Mouse (Mus musculus) kidney, postnatal 0 days (tissue): ENCODE measurements around the gene Tas2r125. TPM values are rescaled to one million over a fixed set of nuclear protein-coding genes. Genes with fewer than 3 reads are reported as not detected.
"Not testable (repeated sequence)": the region's sequence is repeated elsewhere in the genome, so short reads cannot be mapped to it uniquely, and the experiment has no call there.

Source experiments
- ATAC-seq: fragments of 200-750 bp; cut with Nextera tagmentation; replicated peaks from 2 replicates; pipeline ENCODE4 v1.8.0; 2017; ENCODE audit warnings: low read depth, moderate number of reproducible peaks, moderate TSS enrichment, moderate library complexity; ENCODE audit not compliant: low FRiP score
- DNase-seq: peaks from one replicate; pipeline ENCODE4 v3.0.0-alpha.2; 2016; ENCODE audit warnings: low spot score
- H3K27ac ChIP-seq: fragments of 300-500 bp; sonication (generic); 2 replicates; pipeline ENCODE4 v1.5.1; 2014; ENCODE audit warnings: mild to moderate bottlenecking
- H3K27me3 ChIP-seq: fragments of 300-500 bp; sonication (generic); 2 replicates; pipeline ENCODE4 v1.6.1; 2014; ENCODE audit warnings: low read length, mixed read lengths; ENCODE audit not compliant: insufficient read depth
- H3K36me3 ChIP-seq: fragments of 300-500 bp; sonication (generic); 2 replicates; pipeline ENCODE4 v1.6.1; 2014; ENCODE audit warnings: low read length, mixed read lengths; ENCODE audit not compliant: insufficient read depth
- H3K4me1 ChIP-seq: fragments of 300-500 bp; sonication (generic); replicated peaks from 2 replicates; pipeline ENCODE4 v1.6.1; 2014; ENCODE audit warnings: antibody characterized with exemption, low read length, mixed read lengths; ENCODE audit not compliant: insufficient read depth
- H3K4me2 ChIP-seq: fragments of 300-500 bp; sonication (generic); 2 replicates; pipeline ENCODE4 v1.6.1; 2014; ENCODE audit warnings: mild to moderate bottlenecking, low read length, moderate library complexity, mixed read lengths
- H3K4me3 ChIP-seq: fragments of 300-500 bp; sonication (generic); replicated peaks from 2 replicates; pipeline ENCODE4 v1.5.1; 2014; ENCODE audit warnings: low read depth, low read length
- H3K9ac ChIP-seq: fragments of 300-500 bp; sonication (generic); 2 replicates; pipeline ENCODE4 v1.6.1; 2014; ENCODE audit warnings: low read depth, low read length
- H3K9me3 ChIP-seq: fragments of 300-500 bp; sonication (generic); replicated peaks from 2 replicates; pipeline ENCODE4 v1.6.1; 2016; ENCODE audit warnings: low read length, inconsistent platforms, mixed read lengths
- CTCF ChIP-seq: IDR thresholded peaks from 2 replicates; pipeline ENCODE4 v1.5.1; 2016; ENCODE audit warnings: antibody characterized with exemption, low read depth, mild to moderate bottlenecking, moderate library complexity
- WGBS: fragments of 180-500 bp; shearing (Covaris S2); extraction: QIAGEN DNeasy Blood & Tissue Kit; methylation state at CpG from one replicate; pipeline ENCODE4 v1.1.7; 2014; 5-methylcytosine and 5-hydroxymethylcytosine counted together
- polyA plus RNA-seq: library from polyadenylated mRNA; unstranded; fragments of >200 nt; fragmentation: Nextera tagmentation; extraction: Ambion mirVana; gene quantifications from 2 replicates; pipeline ENCODE4 v1.2.1, GENCODE M21; 2015

Gene Tas2r125
- not detected in 2 replicates for polyA plus RNA-seq

- Histone ChIP-seq H3K27ac (no peak within 1 kb of the TSS), H3K4me1 (no peaks in the 10 kb centered on the region), H3K9ac (no peak within 1 kb of the TSS), H3K36me3 (no peaks in the 10 kb centered on the region), H3K4me3 (no peak within 1 kb of the TSS), H3K9me3 (no peaks in the 10 kb centered on the region), H3K4me2 (no peak within 1 kb of the TSS), H3K27me3 (no peaks in the 10 kb centered on the region)
- no peak for TF ChIP-seq CTCF
- WGBS, result 89% methylated on average over 3 of the region's 3 CpGs
- DNase-seq (no peak), ATAC-seq (no peak)
Measured at GRCm38 (mm10) chr6:132909351-132909750, at the start of gene Tas2r125. Tas2r125 (plus strand) TSS chr6:132909651.

DNA sequence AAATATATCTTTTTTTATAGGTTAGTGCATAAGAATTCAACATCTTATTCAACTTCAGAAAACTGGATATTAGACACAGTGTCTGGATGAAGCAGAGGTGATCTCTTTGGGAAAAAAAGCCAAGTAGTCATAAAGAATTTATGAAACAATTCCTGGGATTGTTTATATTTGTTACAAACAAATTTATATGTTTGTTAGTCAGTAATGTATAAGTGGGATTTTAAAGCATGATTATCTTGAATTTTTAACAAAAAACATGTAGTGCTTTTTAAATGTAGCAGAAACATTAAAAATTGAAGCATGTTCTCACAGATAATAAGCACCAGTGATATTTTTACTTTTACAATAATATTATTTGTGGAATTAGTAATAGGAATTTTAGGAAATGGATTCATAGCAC is 41.7 kb upstream of the Tas2r125 start, which contains the start of gene Tas2r110:
Gene Tas2r110 (plus strand): TSS at position 301 of the 400 bp plus-strand sequence.
- Histone ChIP-seq H3K9ac (no peak within 1 kb of the TSS), H3K4me1 (no peaks in the 10 kb centered on the region), H3K9me3 (no peaks in the 10 kb centered on the region), H3K4me3 (no peak within 1 kb of the TSS), H3K27ac (no peak within 1 kb of the TSS), H3K4me2 (no peak within 1 kb of the TSS), H3K27me3 (no peaks in the 10 kb centered on the region), H3K36me3 (no peaks in the 10 kb centered on the region)
- no peak for ATAC-seq
- no peak for DNase-seq
- no peak for TF ChIP-seq CTCF

- no peak within 1 kb of the TSS for H3K9ac ChIP-seq
- DNase-seq (no peak), ATAC-seq (no peak)
- no peak for TF ChIP-seq CTCF
- H3K9me3 ChIP-seq, result no peaks in the 10 kb centered on the region
- H3K27me3 ChIP-seq, result no peaks in the 10 kb centered on the region
- no peak within 1 kb of the TSS for H3K27ac ChIP-seq
- H3K4me1 ChIP-seq, result no peaks in the 10 kb centered on the region
- H3K4me3 ChIP-seq, result no peak within 1 kb of the TSS
- H3K4me2 ChIP-seq, result no peak within 1 kb of the TSS
- no peaks in the 10 kb centered on the region for H3K36me3 ChIP-seq
- WGBS, result 69% methylated on average over 1 of the region's 1 CpGs
Measured at GRCm38 (mm10) chr6:132892711-132893110, 16.7 kb upstream of the Tas2r125 start, which contains the start of gene Tas2r113. Tas2r113 (plus strand) TSS chr6:132893011.

DNA sequence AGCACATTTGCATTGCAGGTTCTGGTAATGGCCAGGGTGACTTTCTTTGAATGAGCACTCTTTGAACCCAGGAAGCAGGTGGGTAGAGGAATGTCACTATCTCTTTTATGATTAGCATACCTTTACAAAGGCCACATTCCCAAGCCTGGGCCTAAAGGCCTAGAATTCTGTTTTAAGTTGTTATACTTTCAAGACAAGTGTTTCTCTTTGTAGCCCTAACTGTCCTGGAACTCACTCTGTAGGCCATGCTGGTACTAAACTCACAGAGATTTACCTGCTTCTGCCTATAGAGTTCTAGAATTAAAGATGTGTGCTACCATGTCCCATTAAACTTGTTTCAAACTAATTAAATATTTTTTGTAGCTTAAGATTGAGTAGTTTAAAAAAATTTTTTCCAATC is 31.9 kb downstream of the Tas2r125 start:
- H3K4me3 ChIP-seq, H3K27me3 ChIP-seq, ATAC-seq, H3K4me2 ChIP-seq, H3K9me3 ChIP-seq, DNase-seq, H3K36me3 ChIP-seq, H3K27ac ChIP-seq, H3K4me1 ChIP-seq, H3K9ac ChIP-seq: not testable (repeated sequence)

DNA sequence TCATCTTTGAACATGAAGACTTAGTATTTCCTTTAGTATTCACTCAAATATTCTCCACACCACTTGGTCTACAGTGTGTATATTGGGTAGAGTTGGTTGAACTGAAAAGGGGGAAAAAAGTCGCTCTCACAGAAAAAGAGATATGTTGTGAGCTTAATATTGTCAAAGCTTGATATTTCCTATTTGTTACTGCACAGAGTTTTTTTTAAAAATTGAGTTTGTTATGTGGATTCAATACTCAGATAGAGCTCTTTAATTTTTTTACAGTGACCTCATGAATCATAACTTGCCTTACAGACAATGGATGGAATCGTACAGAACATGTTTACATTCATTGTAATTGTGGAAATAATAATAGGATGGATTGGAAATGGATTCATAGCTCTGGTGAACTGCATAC is 41.4 kb downstream of the Tas2r125 start, which contains the start of gene Tas2r129:
Gene Tas2r129 (plus strand): TSS at position 301 of the 400 bp plus-strand sequence.
- no peak for DNase-seq
- Histone ChIP-seq H3K36me3 (no peaks in the 10 kb centered on the region), H3K4me1 (no peaks in the 10 kb centered on the region), H3K4me2 (no peak within 1 kb of the TSS), H3K9me3 (no peaks in the 10 kb centered on the region), H3K9ac (no peak within 1 kb of the TSS), H3K4me3 (no peak within 1 kb of the TSS), H3K27ac (no peak within 1 kb of the TSS), H3K27me3 (no peaks in the 10 kb centered on the region)
- no peak for TF ChIP-seq CTCF
- 83% methylated on average over 2 of the region's 2 CpGs for WGBS
- no peak for ATAC-seq

- Histone ChIP-seq H3K4me1 (no peaks in the 10 kb centered on the region), H3K4me2 (no peak within 1 kb of the TSS), H3K9ac (no peak within 1 kb of the TSS), H3K36me3 (no peaks in the 10 kb centered on the region), H3K27ac (no peak within 1 kb of the TSS), H3K27me3 (no peaks in the 10 kb centered on the region), H3K4me3 (no peak within 1 kb of the TSS), H3K9me3 (no peaks in the 10 kb centered on the region)
- no peak for DNase-seq
- WGBS, result 63% methylated on average over 1 of the region's 1 CpGs
- TF ChIP-seq CTCF, result no peak
- no peak for ATAC-seq
Measured at GRCm38 (mm10) chr6:132957819-132958218, 48.4 kb downstream of the Tas2r125 start, which contains the start of gene Tas2r131. Tas2r131 (minus strand) TSS chr6:132957919.

Other genes starting within 250 kb of the Tas2r125 start
- gene Tas2r121, start 208.6 kb upstream of the Tas2r125 start, polyA plus RNA-seq, result not detected in 2 replicates
- gene Tas2r122, start 197.7 kb upstream of the Tas2r125 start, polyA plus RNA-seq, result not detected in 2 replicates
- not detected in 2 replicates for gene Tas2r115, start 171.6 kb upstream of the Tas2r125 start, polyA plus RNA-seq
- gene Tas2r124, start 154.9 kb upstream of the Tas2r125 start, polyA plus RNA-seq, result not detected in 2 replicates
- gene Tas2r102, start 147.5 kb upstream of the Tas2r125 start, polyA plus RNA-seq, result not detected in 2 replicates
- not detected in 2 replicates for gene Tas2r136, start 131.5 kb upstream of the Tas2r125 start, polyA plus RNA-seq
- gene Tas2r117, start 106.8 kb upstream of the Tas2r125 start, polyA plus RNA-seq, result not detected in 2 replicates
- gene Tas2r123, start 62.5 kb upstream of the Tas2r125 start, polyA plus RNA-seq, result not detected in 2 replicates
- not detected in 2 replicates for gene Tas2r116, start 54.2 kb upstream of the Tas2r125 start, polyA plus RNA-seq
- gene Tas2r110, start 41.6 kb upstream of the Tas2r125 start, polyA plus RNA-seq, result not detected in 2 replicates
- gene Tas2r113, start 16.6 kb upstream of the Tas2r125 start, polyA plus RNA-seq, result not detected in 2 replicates
- not detected in 2 replicates for gene Tas2r129, start 41.5 kb downstream of the Tas2r125 start, polyA plus RNA-seq
- gene Tas2r131, start 48.3 kb downstream of the Tas2r125 start, polyA plus RNA-seq, result not detected in 2 replicates
- not detected in 2 replicates for gene Tas2r109, start 71.3 kb downstream of the Tas2r125 start, polyA plus RNA-seq
- not detected in 2 replicates for gene Tas2r103, start 127.5 kb downstream of the Tas2r125 start, polyA plus RNA-seq
- not detected in 2 replicates for gene Tas2r140, start 146.2 kb downstream of the Tas2r125 start, polyA plus RNA-seq
- gene Smim10l1, start 195.3 kb downstream of the Tas2r125 start, polyA plus RNA-seq, result 114 and 119 TPM in 2 replicates